11 mouse cellular contexts compared by ENCODE assay signal in genomic region chr2:141312136-141312948, GRCm38 (mm10).
A peak's percentile ranks its signal among the peaks of the same experiment; 100 is the strongest.
DNase-seq lines count a peak whose midpoint lies in the region; ATAC-seq lines count a peak whose summit lies in the region.
"Had no signal": no experiment of that assay in that cellular context is flagged by ENCODE, and none has a peak within 500 bp of the region (broad histone marks: within the 10 kb centered on the region; RNA-seq: fewer than 3 reads in every experiment).

No protein-coding gene starts in this region.

- DNase-seq in heart, embryonic 10.5 days (ENCODE audit: low spot score), result peak; percentile 74
- DNase-seq in heart, postnatal 36 days, result no peak
- peak; percentile 55 for DNase-seq in embryo, embryonic 10.5 days (ENCODE audit: low spot score)
- peak; percentile 64 for DNase-seq in hindbrain, embryonic 10.5 days (ENCODE audit: low spot score)
- DNase-seq in cerebellum, adult 11-12 months, result no peak
- no peak for DNase-seq in cerebellum, adult 9-10 months

- ATAC-seq in midbrain, embryonic 13.5 days, result peak; percentile 94
- no peak for ATAC-seq in erythroblast, adult 5-6 weeks (replicated peaks; ENCODE audit: low FRiP score, poor library complexity, severe bottlenecking)
- ATAC-seq: intestine, postnatal 0 days; lung, postnatal 0 days had no signal

- intact Hi-C loops in heart, postnatal 36 days (cut with DNase I), result no loop called here

- WGBS in heart, embryonic 10.5 days, result 32% methylated on average over 10 of the region's 10 CpGs
- 30% methylated on average over 10 of the region's 10 CpGs for WGBS in hindbrain, embryonic 10.5 days
- WGBS in midbrain, embryonic 13.5 days, result 17% methylated on average over 10 of the region's 10 CpGs

- no peak overlapping the region for H3K4me2 ChIP-seq in midbrain, embryonic 13.5 days (replicated peaks)

- H3K9me3 ChIP-seq in heart, embryonic 10.5 days, result no peaks in the 10 kb centered on the region
- H3K9me3 ChIP-seq in hindbrain, embryonic 10.5 days, result no peaks in the 10 kb centered on the region
- no peaks in the 10 kb centered on the region for H3K9me3 ChIP-seq in midbrain, embryonic 13.5 days

- H3K27me3 ChIP-seq in heart, embryonic 10.5 days (ENCODE audit: insufficient read depth, poor library complexity, severe bottlenecking), result no peaks in the 10 kb centered on the region
- no peaks in the 10 kb centered on the region for H3K27me3 ChIP-seq in hindbrain, embryonic 10.5 days (ENCODE audit: insufficient read depth, poor library complexity, severe bottlenecking)
- H3K27me3 ChIP-seq in midbrain, embryonic 13.5 days, result no peaks in the 10 kb centered on the region

- no peak overlapping the region for H3K27ac ChIP-seq in heart, embryonic 10.5 days
- peak overlapping the region; percentile 68 for H3K27ac ChIP-seq in hindbrain, embryonic 10.5 days
- peak overlapping the region; percentile 37; the same call in 1 of the 2 replicates for H3K27ac ChIP-seq in midbrain, embryonic 13.5 days
- H3K27ac ChIP-seq: left cerebral cortex, adult 2 months had no signal

- no peak overlapping the region for H3K4me3 ChIP-seq in heart, embryonic 10.5 days
- no peak overlapping the region for H3K4me3 ChIP-seq in hindbrain, embryonic 10.5 days
- no peak overlapping the region for H3K4me3 ChIP-seq in midbrain, embryonic 13.5 days (replicated peaks)
- H3K4me3 ChIP-seq: left cerebral cortex, adult 2 months had no signal

- peaks cover 15% of the 10 kb centered on the region; the same call in 1 of the 2 replicates for H3K4me1 ChIP-seq in heart, embryonic 10.5 days
- peaks cover 24% of the 10 kb centered on the region for H3K4me1 ChIP-seq in hindbrain, embryonic 10.5 days (replicated peaks)
- peaks cover 20% of the 10 kb centered on the region for H3K4me1 ChIP-seq in midbrain, embryonic 13.5 days (replicated peaks)

- H3K36me3 ChIP-seq in heart, embryonic 10.5 days, result no peaks in the 10 kb centered on the region
- H3K36me3 ChIP-seq in hindbrain, embryonic 10.5 days, result no peaks in the 10 kb centered on the region
- no peaks in the 10 kb centered on the region for H3K36me3 ChIP-seq in midbrain, embryonic 13.5 days

- no peak overlapping the region for H3K9ac ChIP-seq in midbrain, embryonic 13.5 days (replicated peaks)

Comparison
In these comparisons a context has a peak if more than half of its experiments do, and no peak if none do; other contexts are left out.
1. DNase-seq: peak in heart, embryonic 10.5 days (single experiment), embryo, embryonic 10.5 days (single experiment) and hindbrain, embryonic 10.5 days (single experiment); none in heart, postnatal 36 days (0 of 2), cerebellum, adult 11-12 months (single experiment) and cerebellum, adult 9-10 months (single experiment).